Mouse (Mus musculus): ENCODE data around the gene Golga1. TPM values are rescaled to one million over a fixed set of nuclear protein-coding genes. Genes with fewer than 3 reads are reported as not detected.

Gene Golga1
- polyA plus RNA-seq, 1 experiment from 2014 or later, result 19.0 TPM

DNA sequence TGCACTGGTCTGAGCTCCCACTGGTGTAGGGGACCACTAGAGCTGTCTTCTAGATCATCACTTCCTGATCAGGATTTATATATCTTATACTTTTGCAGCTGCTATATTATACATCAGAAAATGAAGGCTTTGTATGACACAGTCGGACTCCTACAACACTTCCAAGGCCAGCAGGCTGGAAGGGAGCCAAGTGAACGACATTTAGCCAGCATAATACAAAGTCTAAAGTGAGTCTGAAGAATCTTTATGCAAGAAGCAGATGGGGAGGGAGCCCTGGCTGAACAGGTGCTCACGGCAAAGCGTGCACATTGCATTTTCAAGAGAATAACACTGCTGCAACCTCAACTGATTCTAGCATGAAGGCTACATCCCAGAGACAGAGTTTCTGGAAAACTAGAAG is 72.9 kb downstream of the Golga1 start:
- H3K9ac ChIP-seq, result no peak overlapping the region
- no peaks in the 10 kb centered on the region for H3K9me3 ChIP-seq (replicated peaks)
- H3K27me3 ChIP-seq, result no peaks in the 10 kb centered on the region; the same call in 1 of the 2 replicates
- H3K36me3 ChIP-seq, result no peaks in the 10 kb centered on the region
- H3K4me1 ChIP-seq (replicated peaks), result peaks cover 9% of the 10 kb centered on the region
- H3K27ac ChIP-seq, result no peak overlapping the region
- H3K4me2 ChIP-seq, result no peak overlapping the region
- no peak overlapping the region for H3K4me3 ChIP-seq
- WGBS, result 51% methylated on average over 4 of the region's 4 CpGs
- no peak; the same call in 1 of the 2 replicates for ATAC-seq (replicated peaks; ENCODE audit: insufficient number of reproducible peaks, insufficient read depth, low FRiP score, low read depth)

DNA sequence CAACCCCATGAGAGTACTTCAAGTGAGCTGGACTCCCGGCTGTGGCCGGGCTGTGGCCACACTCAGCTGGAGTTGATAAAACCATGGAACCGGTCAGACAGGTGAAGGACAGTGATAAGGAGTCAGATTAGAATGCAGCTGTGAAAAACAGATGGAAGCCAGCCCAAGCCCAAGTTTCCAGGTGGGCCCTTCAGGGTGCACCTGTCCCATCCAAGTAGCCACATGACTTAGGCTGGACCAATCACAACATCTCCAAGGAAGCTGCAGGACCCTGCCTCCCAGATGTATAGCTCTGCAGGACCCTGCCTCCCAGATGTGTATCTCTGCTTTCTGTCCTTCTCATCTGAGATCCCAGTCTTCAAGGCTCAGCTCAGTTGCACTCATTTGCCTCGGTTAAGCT is 73.3 kb downstream of the Golga1 start:
- no peaks in the 10 kb centered on the region for H3K9me3 ChIP-seq (replicated peaks)
- no peak overlapping the region for H3K9ac ChIP-seq
- H3K4me3 ChIP-seq, result no peak overlapping the region
- 48% methylated on average over 4 of the region's 4 CpGs for WGBS
- no peaks in the 10 kb centered on the region; the same call in 1 of the 2 replicates for H3K27me3 ChIP-seq
- H3K27ac ChIP-seq, result no peak overlapping the region
- H3K4me2 ChIP-seq, result no peak overlapping the region
- no peak for ATAC-seq (replicated peaks; ENCODE audit: insufficient number of reproducible peaks, insufficient read depth, low FRiP score, low read depth)
- no peaks in the 10 kb centered on the region for H3K36me3 ChIP-seq
- H3K4me1 ChIP-seq (replicated peaks), result 0 out of 2 replicates have a peak, but pooled peaks cover 5% of the 10 kb centered on the region

DNA sequence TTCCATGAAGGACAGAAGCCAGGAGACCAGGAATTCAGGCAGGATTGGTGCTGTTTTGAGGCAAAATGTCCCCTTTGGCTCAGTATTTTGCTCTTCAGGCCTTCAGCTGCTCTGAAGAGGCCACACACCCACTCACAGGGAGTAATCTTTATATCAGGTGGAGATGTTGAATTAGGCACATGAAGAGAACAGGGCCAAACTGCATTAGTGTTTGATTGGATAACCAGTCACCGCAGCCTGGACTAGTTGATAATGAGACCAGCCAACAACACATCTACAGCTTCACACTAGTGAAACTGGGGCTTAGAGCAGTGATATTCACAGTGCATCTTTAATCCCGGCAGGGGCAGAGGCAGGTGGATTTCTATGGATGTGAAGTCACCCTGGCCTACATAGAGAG is 76.4 kb downstream of the Golga1 start:
- Histone ChIP-seq H3K9ac (no peak overlapping the region), H3K27ac (no peak overlapping the region), H3K36me3 (no peaks in the 10 kb centered on the region), H3K9me3 (replicated peaks) (no peaks in the 10 kb centered on the region), H3K4me3 (no peak overlapping the region), H3K27me3 (no peaks in the 10 kb centered on the region), H3K4me2 (no peak overlapping the region), H3K4me1 (replicated peaks) (0 out of 2 replicates have a peak, but pooled peaks cover 5% of the 10 kb centered on the region)
- 83% methylated on average over 2 of the region's 2 CpGs for WGBS
- no peak for ATAC-seq (replicated peaks; ENCODE audit: insufficient number of reproducible peaks, insufficient read depth, low FRiP score, low read depth)

DNA sequence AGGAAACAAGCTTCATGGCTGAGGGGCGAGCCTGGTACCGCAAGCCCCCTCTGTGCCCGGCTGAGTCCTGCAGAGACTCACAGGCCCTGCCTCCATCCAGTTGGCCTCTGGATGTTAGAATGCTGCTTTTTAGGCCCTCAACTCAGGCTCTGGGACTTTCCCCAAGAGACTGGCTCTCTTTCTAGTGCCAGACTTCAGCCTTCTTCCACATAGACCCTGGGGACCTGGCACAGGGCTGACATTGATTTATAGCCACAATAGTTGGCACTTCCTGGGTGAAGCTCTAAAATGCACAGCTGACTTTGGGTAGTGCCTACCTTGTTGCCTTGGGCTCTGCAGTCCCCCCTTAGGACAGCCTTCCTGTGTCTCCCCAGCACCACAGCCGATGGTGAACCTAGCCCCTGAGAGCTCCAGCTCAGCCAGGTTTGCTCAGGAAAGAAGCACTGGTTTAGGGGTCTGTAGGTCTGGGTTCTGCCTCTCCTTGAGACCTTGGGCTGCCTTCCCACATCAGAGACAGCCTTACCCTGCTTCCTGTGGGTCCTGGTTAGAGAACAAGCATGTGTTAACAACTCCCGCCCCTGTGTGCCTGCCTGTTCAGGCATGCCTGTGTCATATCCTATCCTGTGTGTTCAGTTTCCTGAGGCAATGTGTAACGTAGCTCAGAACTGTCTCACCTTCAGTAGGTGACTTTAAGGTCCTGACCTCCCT is 77.4 kb downstream of the Golga1 start:
- no peak overlapping the region for H3K9ac ChIP-seq
- 0 out of 2 replicates have a peak, but pooled peaks cover 5% of the 10 kb centered on the region for H3K4me1 ChIP-seq (replicated peaks)
- no peaks in the 10 kb centered on the region for H3K27me3 ChIP-seq
- H3K9me3 ChIP-seq (replicated peaks), result no peaks in the 10 kb centered on the region
- H3K27ac ChIP-seq, result no peak overlapping the region
- no peaks in the 10 kb centered on the region for H3K36me3 ChIP-seq
- no peak overlapping the region for H3K4me2 ChIP-seq
- ATAC-seq (replicated peaks; ENCODE audit: insufficient number of reproducible peaks, insufficient read depth, low FRiP score, low read depth), result no peak
- H3K4me3 ChIP-seq, result no peak overlapping the region
- WGBS, result 73% methylated on average over 6 of the region's 6 CpGs

DNA sequence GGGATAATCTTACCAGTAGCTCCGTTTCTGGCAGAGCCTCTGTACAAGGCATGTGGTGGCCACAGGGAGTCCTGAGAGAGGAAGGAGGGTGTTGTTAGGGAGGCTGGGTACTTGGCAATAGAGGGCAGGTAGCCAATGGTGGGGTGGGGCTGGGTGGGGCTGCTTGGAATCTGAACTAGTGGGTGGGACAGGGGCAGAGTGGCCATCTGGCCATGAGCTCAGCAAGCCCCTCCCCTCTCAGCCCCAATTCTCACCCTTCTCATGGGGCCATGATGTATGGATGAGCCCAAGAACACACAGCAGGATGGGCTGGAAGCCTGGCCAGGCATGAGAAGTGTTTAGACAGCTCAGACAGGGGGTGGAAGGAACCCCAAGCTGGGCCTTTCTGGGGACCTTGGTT is 78.0 kb downstream of the Golga1 start:
- no peak overlapping the region for H3K27ac ChIP-seq
- H3K27me3 ChIP-seq, result no peaks in the 10 kb centered on the region
- WGBS, result 50% methylated on average over 1 of the region's 1 CpGs
- no peaks in the 10 kb centered on the region for H3K9me3 ChIP-seq (replicated peaks)
- H3K4me1 ChIP-seq (replicated peaks), result 0 out of 2 replicates have a peak, but pooled peaks cover 2% of the 10 kb centered on the region
- H3K9ac ChIP-seq, result no peak overlapping the region
- H3K36me3 ChIP-seq, result no peaks in the 10 kb centered on the region
- no peak overlapping the region for H3K4me2 ChIP-seq
- ATAC-seq (replicated peaks; ENCODE audit: insufficient number of reproducible peaks, insufficient read depth, low FRiP score, low read depth), result no peak
- H3K4me3 ChIP-seq, result no peak overlapping the region

DNA sequence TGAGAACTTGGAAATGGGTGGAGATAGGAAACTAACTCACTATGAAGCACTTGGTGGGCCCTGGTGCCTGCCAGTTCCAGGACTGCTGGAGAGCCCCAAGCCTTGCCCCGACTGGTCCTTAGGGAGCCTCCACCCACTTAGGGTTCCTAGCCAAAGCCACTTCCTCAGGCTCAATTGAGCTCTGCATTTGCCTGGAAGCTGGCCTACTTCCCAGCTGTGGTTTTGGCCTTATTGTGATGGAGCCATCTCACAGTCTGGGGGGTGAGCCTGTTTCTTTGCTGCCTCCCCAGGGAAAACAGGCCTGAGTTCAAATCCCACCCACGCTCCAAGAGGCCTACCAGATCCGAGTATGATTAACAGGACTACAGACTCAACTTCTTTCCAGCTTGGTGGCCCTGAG is 78.8 kb downstream of the Golga1 start:
- 71% methylated on average over 3 of the region's 3 CpGs for WGBS
- Histone ChIP-seq H3K4me1 (replicated peaks) (0 out of 2 replicates have a peak, but pooled peaks cover 2% of the 10 kb centered on the region), H3K4me2 (no peak overlapping the region), H3K9me3 (replicated peaks) (no peaks in the 10 kb centered on the region), H3K27ac (no peak overlapping the region), H3K27me3 (no peaks in the 10 kb centered on the region), H3K9ac (no peak overlapping the region), H3K36me3 (no peaks in the 10 kb centered on the region), H3K4me3 (no peak overlapping the region)
- ATAC-seq (replicated peaks; ENCODE audit: insufficient number of reproducible peaks, insufficient read depth, low FRiP score, low read depth), result no peak

DNA sequence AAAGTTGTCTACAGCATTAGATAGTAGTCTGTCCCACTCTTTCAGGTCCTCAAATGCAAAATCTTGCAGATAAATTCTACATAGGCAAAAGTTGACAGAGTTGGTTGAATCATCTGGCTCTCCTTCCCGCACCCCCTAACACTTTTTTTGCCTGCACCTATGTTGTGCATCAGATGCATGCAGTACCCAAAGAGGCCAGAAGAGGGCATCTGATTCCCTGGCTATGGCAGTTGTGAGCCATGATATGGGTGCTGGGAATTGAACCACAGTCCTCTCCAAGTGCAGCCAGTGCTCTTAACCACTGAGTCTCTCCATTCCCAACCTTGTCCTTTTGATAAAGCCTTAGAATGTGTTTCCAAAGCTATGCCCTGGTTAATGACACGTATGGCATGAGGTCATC is 81.9 kb downstream of the Golga1 start:
- 91% methylated on average over 2 of the region's 2 CpGs for WGBS
- Histone ChIP-seq H3K27ac (no peak overlapping the region), H3K27me3 (no peaks in the 10 kb centered on the region; the same call in 1 of the 2 replicates), H3K9me3 (replicated peaks) (no peaks in the 10 kb centered on the region), H3K4me2 (no peak overlapping the region), H3K4me1 (replicated peaks) (0 out of 2 replicates have a peak, but pooled peaks cover 2% of the 10 kb centered on the region), H3K36me3 (no peaks in the 10 kb centered on the region), H3K4me3 (no peak overlapping the region), H3K9ac (no peak overlapping the region)
- ATAC-seq (replicated peaks; ENCODE audit: insufficient number of reproducible peaks, insufficient read depth, low FRiP score, low read depth), result no peak

DNA sequence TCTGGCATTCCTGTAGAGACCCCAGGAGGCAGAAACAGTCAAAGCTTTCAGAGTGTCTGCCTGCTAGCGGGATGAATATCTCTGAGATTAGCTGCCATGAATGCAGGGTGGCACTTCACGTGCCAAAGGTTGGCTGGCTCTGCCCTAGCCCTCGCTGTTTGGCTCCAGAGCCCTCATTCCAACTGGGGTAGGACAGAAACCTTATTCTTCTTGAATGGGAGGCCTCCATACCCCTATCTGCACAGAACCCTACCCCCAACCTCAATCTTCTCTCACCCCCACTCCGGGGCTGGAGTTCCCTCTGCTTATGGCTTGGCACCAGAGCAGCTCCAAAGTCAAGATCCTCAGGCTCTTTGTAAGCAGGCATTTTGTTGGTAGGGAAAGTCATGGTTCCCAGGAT is 87.5 kb downstream of the Golga1 start:
- H3K4me2 ChIP-seq, result no peak overlapping the region
- H3K36me3 ChIP-seq, result no peaks in the 10 kb centered on the region
- whole genome bisulfite sequencing, result 61% methylated on average over 4 of the region's 4 CpGs
- no peak overlapping the region for H3K27ac ChIP-seq
- no peak; the same call in 1 of the 2 replicates for ATAC-seq (replicated peaks; ENCODE audit: insufficient number of reproducible peaks, insufficient read depth, low FRiP score, low read depth)
- H3K4me1 ChIP-seq (replicated peaks), result no peaks in the 10 kb centered on the region
- H3K4me3 ChIP-seq, result no peak overlapping the region
- no peaks in the 10 kb centered on the region; the same call in 1 of the 2 replicates for H3K27me3 ChIP-seq
- no peak overlapping the region for H3K9ac ChIP-seq
- H3K9me3 ChIP-seq (replicated peaks), result no peaks in the 10 kb centered on the region

DNA sequence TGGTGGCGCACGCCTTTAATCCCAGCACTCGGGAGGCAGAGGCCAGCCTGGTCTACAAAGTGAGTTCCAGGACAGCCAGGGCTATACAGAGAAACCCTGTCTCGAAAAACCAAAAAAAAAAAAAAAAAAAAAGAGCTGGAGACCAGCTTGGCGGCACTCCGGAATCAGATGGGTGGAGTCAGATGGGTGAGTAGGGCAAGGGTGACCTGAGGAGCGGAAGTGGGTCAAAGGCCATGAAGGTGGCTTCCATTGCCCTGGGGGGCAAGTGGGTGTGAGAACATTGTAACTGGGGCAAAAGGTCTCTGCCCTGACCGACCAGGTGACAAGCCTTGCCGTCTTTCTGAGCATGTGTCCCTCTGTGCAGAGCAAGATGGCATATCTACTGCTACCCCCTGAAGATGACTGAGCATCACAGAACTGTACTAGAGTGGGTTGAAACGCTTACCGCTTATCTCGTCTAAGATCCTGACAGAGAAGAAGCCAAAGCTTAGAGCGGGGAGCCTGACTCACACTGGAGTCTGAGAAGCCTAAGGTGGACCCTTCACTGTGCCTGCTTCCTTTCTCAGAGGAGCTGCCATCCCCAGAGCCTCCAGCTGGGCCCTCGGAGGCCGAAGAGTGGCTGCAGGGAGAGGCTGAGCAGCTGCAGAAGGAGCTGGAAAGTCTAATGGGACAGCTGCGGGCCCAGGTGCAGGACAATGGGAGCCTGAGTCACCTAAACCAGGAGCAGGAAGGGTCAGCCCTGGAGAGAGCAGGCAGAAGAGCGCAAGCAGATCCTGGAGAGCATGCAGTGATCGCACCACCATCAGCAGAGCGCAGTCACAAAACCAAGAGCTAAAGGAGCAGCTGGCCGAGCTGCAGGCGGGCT is 89.2 kb downstream of the Golga1 start:
- no peaks in the 10 kb centered on the region for H3K9me3 ChIP-seq (replicated peaks)
- WGBS, result 73% methylated on average over 21 of the region's 21 CpGs
- no peaks in the 10 kb centered on the region; the same call in 1 of the 2 replicates for H3K27me3 ChIP-seq
- no peak overlapping the region for H3K9ac ChIP-seq
- H3K4me3 ChIP-seq, result no peak overlapping the region
- no peaks in the 10 kb centered on the region for H3K4me1 ChIP-seq (replicated peaks)
- no peak overlapping the region for H3K4me2 ChIP-seq
- H3K27ac ChIP-seq, result no peak overlapping the region
- no peak for ATAC-seq (replicated peaks; ENCODE audit: insufficient number of reproducible peaks, insufficient read depth, low FRiP score, low read depth)
- no peaks in the 10 kb centered on the region for H3K36me3 ChIP-seq

DNA sequence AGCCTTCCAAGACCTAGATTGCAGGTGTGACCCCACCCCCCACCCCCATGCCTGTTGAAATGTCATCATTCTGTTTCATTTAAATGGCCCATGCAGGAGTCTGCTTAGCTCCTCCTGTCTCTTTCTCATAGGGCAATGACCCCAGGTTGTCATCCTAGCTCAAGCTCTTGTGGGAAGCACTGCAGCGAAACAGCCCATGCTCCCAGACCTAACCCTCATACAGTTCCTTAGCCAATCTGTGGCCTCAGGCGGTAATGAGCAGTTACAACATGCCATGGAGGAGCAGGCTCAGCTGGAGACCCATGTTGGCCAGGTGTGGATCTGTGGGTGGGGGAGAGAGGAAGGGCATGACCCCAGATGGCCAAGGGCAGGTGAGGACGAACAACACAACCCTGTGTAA is 90.2 kb downstream of the Golga1 start:
- Histone ChIP-seq H3K4me1 (replicated peaks) (no peaks in the 10 kb centered on the region), H3K4me3 (no peak overlapping the region), H3K36me3 (no peaks in the 10 kb centered on the region), H3K9ac (no peak overlapping the region), H3K9me3 (replicated peaks) (no peaks in the 10 kb centered on the region), H3K27ac (no peak overlapping the region), H3K4me2 (no peak overlapping the region), H3K27me3 (no peaks in the 10 kb centered on the region; the same call in 1 of the 2 replicates)
- 83% methylated on average over 3 of the region's 3 CpGs for WGBS
- no peak for ATAC-seq (replicated peaks; ENCODE audit: insufficient number of reproducible peaks, insufficient read depth, low FRiP score, low read depth)

DNA sequence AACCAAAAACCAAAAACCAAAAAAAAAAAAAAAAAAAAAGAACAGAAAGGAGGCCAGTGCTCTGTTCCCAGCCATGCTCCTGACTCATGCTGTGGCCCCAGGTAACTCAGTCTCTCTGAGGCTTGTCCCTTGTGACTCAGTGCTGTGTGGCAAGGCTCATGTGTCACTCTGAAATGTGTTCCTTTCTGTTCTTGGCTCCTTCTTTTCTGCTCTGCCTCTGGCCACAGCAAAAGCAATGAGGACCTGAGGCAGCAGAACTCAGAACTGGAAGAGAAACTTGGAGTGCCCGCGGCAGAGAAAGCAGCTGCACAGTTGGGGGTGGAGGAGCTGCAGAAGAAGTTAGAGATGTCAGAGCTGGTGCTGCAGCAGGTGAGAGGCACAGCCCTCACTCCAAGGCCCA is 91.2 kb downstream of the Golga1 start:
- Histone ChIP-seq H3K4me1 (replicated peaks) (no peaks in the 10 kb centered on the region), H3K9ac (no peak overlapping the region), H3K36me3 (no peaks in the 10 kb centered on the region), H3K9me3 (replicated peaks) (no peaks in the 10 kb centered on the region), H3K4me3 (no peak overlapping the region), H3K4me2 (no peak overlapping the region), H3K27me3 (no peaks in the 10 kb centered on the region), H3K27ac (no peak overlapping the region)
- 25% methylated on average over 2 of the region's 2 CpGs for WGBS
- no peak for ATAC-seq (replicated peaks; ENCODE audit: insufficient number of reproducible peaks, insufficient read depth, low FRiP score, low read depth)

All from heart, embryonic 15.5 days (tissue).